Mouse (Mus musculus) lung, postnatal 25 days (tissue): Measurements from ENCODE around the gene Dlg2.
A peak's percentile ranks its signal among the peaks of the same experiment; 100 is the strongest.

Source experiments
- DNase-seq: peaks from one replicate; pipeline ENCODE4 v3.0.0; 2022; ENCODE audit warnings: low spot score

Gene Dlg2

DNA sequence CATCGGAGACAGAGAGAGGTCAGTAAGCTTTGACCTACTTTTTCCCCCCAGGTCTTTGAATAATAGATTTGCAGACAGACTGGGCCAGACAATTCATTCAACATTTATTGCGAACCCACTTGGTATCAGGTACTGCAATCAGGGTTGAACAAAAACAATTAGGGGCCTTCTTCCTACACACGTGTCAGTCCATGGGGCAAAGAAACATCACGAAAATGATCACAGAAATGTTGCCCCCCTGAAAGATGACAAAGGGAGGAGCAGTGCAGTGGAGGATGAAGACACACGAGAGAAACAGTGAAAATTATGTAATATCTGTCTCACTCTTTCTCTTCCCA, 966.9 kb downstream of the Dlg2 start:
- DNase-seq, result no peak

DNA sequence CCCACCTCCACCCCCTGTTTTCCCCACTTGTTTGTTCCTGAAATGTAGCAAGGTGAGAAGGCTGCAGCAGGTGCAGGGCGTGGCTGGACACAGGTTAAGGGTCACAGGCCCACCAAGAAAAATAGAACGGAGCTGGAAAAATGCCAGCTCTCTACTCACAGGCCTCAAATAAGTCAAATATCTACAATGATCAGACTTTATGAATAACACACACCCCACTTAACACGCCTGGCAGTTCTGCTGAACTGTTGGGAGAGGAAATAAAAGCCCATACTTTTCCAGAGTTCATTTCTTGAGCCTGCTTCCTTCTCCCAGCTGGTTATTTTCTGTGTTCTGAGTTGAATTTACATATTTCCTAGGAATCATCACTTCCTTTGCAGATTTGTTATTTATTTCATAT, 967.4 kb downstream of the Dlg2 start:
- DNase-seq, result no peak

DNA sequence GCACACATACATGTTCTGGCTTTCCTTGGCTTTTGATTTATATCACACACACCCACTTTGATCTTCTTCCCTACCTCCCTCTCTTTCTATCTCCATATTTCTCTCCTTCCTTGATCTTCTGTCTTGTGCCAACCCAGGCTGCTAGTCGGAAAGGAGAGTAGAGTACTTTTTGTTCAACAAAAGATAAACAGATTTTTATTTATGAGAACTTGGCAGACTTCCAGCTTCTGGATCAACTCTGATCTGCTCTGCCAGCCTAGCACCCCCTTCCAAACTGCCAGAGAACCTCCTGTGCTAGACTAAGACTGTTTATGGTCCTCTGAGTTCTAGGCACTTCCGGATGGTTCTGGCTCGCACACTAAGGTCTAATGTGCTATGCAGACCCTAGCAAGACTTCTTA, 968.3 kb downstream of the Dlg2 start:
- no peak for DNase-seq

DNA sequence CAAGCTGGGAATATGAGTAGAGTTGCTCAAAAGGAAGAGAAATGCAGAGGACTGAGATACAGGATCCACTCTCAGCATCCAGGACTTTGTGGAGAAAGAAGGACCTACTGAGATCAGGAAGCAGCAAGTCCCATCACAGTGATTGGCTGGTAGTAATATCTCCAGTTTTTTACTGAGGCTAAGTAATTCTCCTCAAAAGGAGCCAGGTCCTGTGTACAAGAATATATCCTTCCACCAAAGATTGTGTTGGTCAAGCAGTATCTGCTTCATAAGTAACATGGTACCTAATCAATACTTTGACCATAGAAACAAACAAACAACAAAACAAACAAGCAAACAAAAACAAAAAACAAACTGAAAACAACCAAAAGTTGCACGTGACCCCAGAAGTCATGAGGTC, 980.3 kb downstream of the Dlg2 start:
- DNase-seq, result no peak

DNA sequence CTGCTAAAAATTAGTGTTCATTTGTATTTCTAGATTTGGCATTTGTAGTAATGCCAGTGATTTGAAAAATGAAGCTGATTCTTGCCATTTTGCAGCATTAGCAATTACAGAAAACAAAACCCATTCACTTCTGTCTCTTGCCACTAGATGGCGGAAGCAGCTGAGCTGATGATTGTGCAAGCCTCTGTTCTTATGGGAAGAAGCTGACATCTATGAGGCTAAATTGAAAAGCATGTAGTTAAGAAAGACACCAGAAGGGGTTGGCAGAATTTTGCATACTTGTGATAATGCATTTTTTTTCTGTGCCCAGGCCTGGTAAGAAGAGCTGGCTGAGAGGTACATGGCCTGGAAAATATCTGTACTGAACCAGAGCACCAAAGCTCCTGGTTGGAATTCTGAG, 980.7 kb downstream of the Dlg2 start:
- peak; percentile 35 for DNase-seq

DNA sequence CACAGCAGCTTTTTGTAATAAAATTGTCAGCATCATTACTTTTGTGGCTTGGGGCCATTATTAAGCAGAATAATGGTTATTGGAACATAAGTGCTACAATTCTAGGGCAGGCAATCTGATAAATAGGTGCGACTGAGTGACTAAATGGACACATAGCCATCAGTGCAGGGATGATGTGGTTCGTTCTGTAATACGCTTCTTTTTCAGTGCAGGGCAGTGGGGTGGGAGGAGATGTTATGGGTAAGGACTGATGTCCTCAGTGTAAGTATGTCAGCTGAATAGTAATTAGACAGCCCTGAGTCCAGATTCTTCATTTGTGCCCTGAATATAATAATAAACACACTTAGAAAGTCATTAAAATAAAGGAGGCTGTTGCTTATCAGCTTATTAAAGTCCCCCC, 984.9 kb downstream of the Dlg2 start:
- no peak for DNase-seq

DNA sequence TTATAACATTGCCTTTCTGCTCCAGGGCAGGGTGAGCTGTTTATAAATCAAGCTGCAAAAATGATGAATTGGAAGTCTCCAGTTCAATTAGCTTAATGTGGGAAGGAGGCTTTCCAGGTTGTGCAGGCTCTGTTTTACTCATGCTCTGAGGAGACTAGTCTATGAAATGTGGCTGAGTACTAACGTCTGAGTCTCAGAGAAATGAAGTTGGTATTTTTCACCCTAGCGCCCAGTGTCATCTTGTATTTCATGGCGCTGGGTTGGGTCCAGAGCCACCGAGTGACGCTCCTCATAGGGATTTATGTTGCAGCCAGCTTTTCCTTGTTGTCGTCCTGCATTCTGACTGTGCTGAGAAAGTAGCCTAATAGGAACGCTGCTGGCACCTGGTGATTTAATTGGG, 986.8 kb downstream of the Dlg2 start:
- no peak for DNase-seq

DNA sequence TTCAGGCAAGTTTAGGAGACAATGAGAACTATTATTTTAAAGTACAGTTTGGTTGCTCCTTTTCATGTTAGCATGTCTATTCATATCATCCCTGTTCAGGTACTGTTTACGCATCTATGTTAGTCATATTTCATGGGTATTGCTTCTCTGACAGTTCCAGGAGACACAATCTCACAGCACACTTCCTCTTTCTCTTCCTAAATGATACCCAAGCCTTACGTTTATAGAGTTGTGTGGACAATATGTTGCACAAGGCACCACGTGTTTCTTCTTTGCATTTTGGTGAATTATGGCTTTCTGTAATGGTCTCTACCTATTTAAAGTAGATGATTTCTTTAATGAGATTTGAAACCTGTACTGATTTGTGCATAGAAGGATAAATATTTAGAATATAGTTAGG, 990.6 kb downstream of the Dlg2 start:
- no peak for DNase-seq

DNA sequence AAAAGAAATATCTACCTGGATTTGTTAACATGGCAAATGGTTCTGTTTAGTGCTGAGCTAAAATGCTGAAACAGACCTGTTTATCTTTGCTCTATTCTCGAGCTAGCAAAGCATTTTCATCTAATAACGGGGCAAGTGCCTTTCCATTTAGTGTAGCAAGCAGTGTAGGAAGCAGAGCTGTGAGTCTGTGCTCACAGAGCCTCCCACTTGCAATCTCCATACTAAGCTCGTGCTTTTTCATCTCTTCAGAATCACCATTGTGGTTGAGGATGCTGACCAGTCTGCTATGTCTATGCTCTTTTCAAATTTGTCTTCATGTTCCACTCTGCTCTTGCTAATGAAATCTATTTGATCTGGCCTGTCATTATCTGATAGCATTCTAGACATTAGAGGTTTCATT, 1002.7 kb downstream of the Dlg2 start:
- DNase-seq, result no peak

DNA sequence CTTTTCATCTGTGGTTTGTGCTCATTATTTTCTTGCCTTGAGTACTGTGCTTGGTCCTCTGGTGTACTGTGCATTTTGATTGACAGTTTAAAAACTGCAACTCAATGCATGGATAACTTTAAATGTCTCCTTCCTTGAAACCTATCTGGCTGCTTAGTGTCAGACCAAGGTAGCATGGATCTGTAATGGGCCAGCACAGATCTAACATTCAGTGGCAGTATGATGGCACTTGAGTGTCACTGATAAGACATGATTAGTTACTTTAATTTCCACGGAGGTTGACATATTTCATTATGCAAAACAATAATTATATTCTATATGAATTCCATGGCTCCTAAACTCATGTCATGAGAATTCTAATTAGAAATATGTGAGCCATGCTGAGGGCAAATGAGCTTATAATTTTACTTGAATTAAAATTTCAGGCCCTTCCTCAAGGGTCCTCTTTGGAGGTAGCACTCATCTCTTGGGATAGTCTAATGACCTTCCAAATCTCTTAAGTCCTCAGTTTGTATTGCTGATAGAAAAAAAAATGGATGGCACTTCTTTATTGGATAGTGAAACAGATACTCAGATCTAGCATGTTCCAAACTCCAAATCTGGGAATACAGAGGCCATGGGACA, 1005.2 kb downstream of the Dlg2 start:
- DNase-seq, result no peak

DNA sequence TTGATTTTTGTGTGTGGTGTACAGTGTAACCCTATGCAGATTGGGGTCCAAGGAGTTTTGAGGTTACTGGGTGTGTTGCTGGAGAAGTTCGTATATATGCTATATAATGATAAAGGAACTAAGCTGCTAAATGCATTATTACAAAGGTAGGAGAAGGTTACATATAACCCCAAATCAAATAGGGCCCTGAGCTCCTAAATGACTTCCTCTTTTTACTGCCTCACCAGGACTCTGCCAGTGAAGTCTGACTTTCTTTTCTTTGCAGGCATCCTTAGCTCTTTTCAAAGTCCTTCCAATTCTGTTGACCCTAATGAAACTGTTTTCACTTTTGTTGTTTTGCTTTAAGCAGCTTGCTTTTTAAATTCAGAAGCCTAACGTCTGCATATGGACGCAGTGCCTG, 1016.8 kb downstream of the Dlg2 start:
- no peak for DNase-seq

DNA sequence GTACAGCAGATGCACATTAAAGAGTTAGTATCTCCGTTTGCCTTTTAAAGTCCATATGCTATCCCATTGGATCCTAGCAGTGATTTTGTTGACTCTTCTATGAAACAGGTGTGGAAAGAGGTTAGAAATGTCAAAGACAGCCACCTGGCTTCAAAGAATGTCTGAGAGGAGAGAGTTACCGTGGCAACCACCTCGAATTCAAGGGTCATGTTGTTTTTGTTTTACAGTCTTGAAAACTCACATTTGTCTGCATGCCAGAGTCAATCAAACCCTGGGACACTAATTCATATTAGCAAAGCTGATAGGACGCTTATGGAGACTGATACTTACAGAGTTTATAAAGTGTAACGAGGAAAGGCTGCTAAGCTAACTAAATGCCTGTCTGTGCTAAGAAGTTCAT, 1019.1 kb downstream of the Dlg2 start:
- DNase-seq, result no peak

DNA sequence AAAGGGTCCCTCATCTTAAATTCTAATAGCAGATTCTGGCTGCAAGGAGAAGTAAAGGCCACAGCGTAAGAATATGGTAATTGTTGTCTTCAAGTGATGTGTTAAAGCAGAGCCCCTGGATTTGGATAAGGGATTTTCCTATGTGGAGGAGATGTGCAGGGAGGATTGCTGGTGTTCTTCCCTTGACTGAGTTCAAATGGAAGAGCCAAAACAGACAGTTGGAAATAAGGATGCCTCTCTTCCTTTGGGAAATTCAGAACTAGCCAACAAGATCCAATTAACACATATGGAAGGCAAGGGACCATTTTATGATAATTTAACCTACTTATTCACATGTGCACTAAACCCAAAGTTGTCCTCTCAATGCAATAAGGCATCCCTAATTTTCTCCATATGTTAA, 1034.6 kb downstream of the Dlg2 start:
- DNase-seq, result no peak

DNA sequence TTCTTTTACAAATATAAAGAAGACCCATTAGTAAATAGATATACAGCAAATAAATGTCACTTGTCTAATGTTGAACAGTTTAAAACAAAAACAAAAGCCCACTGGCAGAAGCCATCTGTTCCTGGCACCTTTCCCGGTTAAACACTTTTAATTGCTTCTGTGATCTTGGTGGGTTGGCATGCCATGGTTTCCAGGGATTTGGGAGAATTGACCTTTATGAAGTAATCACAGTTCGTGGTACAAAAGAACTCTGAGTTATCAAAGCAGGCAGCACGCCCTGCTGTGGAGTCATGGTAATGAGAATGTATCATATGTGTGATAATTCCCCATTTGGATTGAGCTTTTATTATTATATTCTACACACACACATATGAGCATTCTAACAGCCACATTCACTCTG, 1038.0 kb downstream of the Dlg2 start:
- DNase-seq, result no peak

DNA sequence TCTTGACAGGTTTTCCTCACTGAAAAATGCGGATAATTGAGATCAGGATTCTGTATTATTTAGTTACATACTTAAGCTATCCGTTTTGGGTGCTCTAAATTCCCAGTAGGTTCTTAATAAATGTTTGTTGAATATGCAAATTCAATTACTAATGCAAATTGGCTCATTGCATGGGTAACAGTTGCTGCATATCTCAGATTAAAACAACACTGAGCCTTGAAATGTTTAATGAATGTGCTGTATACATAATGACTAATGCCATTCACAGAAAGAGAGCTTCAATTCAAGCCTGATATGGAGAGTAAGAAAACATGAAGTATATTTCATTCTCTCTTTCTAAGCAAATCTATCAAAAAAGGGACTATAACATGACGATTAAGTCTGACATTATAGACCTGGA, 1039.8 kb downstream of the Dlg2 start:
- no peak for DNase-seq

DNA sequence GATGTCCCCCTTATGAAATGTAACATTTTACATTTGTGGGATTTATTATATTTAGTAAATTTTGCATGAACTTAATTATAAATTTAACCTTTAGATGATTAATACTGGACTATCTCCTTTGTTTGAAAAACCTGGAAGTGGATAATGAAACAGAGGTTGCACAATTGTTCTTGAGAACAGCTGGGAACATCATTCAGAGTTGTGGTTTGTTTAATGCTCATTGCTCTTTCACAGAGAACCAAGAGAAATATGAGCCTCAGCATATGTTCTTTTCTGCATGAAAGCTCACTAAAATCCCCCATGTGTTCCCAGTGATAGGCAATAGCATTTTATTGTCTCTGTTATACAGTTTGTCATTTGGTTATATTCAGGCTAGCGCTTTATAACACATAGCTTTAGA, 1049.4 kb downstream of the Dlg2 start:
- no peak for DNase-seq

DNA sequence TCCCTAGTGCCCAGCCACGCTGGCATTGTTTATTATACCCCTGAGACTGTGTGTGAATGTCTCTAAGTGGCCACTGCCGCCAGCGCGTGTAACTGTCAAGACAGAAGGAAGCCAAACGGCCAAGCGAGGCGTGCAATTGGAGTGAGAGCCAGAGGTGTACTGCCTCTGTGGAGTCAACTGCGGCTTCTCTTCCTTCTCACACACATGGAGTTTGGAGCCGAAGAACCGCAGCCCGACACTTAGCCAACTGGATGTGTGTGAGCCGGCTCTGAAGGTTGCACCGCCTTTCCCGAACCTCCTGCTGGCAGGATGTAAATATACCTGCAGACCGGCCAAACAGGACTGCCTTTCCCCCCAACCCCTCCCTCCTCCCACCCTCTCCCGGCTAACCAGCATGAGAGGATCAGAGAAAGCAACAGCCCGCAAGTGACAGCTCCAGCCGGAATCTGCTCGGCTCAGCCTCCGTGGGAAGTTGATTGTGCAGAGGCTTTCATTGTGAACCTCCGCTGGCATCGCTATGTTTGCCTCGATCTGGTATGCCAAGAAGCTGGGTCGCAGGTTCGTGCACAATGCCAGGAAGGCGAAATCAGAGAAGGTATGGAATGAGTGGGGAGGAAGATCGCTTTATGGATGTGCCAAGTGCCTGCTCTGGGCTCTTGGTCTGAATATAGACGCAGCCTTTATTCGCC, 1066.3 kb downstream of the Dlg2 start:
- DNase-seq, result no peak

DNA sequence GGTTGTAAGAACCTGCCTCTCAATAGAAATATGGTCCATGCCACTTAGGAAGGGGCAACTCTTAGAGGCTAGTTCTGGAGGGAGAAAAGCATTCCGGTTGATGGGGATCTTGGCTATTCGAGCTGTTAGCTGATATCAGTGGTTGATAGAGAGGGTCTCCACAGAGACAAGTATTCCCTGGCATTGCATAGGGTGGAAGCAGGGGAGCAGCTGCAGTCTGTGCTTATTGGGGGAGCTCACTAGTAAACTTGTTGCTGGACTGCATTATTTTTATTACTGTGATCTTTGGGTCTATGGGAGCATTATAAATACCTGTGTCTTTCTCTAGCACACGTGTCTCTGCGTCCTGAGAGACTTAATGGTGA, 1066.8 kb downstream of the Dlg2 start:
- no peak for DNase-seq

DNA sequence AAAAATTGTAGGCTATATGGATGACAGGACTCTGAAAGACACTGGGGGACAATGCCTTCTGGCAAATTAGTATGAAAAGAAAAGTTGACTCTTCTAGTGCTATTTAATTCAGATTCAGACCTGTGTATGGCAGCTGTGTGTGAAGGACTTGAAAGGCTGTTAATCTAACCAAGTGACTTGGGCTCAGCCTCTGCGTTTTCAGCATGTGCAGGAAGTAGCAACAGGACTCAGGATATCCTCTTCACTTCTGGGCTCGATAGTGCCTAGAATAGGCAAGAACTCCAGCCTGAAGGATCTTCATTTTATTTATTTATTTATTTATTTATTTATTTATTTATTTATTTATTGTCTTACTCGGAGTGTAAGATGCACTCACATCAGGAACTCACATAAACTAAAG, 1068.1 kb downstream of the Dlg2 start:
- no peak for DNase-seq

DNA sequence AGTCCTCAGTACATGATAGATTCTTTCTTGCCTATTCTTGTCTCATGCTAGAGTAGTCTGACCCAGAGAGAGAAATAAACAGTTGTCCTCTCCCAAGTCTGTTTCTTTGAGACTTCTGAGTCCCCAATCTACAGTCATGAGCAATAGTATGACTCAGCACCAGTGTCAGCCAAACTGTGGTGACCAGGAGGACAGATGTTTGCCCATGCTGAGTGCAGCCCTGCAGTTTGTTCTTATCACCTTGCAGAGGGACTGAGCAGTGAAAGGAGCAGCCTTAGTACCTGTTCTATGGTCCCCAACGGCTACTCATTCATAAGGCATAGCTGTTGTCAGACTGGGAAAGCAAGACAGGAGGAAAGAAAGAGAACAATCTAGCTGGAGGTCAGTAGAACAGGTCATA, 1072.3 kb downstream of the Dlg2 start:
- DNase-seq, result no peak

DNA sequence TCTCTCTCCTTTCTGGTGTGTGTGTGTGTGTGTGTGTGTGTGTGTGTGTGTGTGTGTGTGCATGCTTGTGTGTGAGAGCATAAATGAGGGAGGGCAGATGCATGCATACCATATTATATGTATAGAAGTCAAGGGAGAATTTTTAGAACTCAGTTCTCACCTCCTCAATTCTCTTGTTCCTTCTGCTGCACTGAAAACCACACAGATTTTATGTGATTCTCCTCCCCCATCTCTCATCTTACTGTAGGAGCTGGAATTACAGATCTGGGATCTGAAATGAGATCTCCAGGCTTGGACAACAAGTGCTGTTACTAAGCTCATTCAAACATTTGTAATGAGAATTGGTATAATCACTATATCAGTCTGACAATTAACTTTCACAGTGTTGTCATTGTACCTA, 1081.1 kb downstream of the Dlg2 start:
- no peak for DNase-seq

DNA sequence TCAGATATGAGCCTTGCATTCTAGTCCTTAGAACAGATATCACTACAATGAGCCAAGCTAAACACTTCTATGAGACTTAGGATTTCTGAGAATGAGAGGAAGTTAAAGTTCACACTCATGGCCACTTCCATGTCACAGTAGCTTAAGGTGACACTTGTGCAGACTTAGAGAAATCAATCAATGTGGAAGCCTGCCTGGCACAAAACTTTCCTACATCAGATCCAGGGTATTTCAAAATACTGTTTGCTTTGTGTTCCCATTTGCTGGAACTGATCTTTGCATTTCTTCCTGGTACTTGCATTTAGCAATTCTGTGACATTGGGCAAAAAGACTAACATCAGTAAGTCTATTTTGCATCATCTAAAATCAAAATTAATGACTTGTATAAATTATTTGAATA, 1091.0 kb downstream of the Dlg2 start:
- DNase-seq, result no peak

DNA sequence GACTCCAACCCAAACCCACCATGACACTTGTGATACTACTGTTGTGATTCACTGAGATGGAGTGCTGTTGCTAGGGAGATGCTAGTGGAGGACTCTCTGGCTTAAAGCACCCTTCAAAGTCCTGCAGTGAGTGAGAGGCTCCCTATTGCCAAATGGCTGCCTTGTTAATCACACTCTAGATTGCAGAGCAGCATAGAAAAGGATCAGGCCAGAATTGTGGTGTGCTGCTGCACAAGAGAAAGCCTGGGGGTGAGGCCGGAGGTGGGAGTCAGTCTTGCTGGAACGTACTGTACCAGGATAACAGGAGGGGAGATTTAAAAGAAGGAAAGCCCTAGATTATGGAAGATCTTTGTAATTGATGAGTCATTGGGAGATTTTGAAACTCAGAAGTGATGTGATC, 1094.5 kb downstream of the Dlg2 start:
- DNase-seq, result no peak

DNA sequence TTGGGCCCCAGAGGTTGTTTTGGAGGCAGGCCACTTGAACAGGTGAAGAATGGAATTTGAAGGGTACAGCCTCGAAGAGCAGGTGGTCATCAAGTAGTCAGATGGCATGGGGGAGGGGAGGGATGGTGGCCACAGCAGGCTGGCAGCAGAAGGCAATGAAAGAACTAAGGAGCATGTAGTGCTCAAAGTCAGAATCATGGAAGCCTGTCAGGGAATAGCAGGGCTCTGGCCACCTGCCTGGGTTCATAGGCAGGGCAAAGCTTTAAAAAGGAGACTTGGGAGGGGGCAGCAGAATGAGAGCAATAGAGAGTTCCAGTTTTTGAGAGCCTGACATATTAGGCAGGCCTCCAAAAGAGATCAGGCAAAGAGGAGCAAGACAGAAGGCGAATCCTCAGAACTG, 1096.2 kb downstream of the Dlg2 start:
- no peak for DNase-seq

DNA sequence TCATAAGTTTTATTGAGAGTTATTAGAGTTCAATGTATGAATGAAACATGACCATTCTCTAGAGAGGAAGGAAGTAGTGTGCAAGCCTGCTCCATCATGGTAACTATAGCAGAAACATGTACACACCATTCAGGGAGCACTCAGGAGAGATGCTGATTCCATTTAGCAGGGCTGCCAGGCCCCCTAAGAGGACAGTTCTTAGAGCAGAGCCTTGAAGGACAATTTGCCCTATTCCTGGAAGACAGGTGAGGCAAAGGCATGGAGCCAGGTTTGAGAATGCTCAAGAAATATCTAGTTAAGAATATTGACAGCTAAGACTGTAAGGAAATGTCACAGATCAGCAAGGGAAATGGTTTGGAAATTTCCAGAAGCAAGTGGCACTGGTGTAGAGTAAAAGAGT, 1096.8 kb downstream of the Dlg2 start:
- DNase-seq, result no peak
